Mouse (Mus musculus): ENCODE measurements around the gene Lypla2.

- TF ChIP-seq POLR2A (IDR thresholded peaks at IDR 0.05; ENCODE audit: borderline replicate concordance, extremely low read depth, insufficient read depth, insufficient read length, poor library complexity, severe bottlenecking): no peak
- TF ChIP-seq CTCF (IDR thresholded peaks at IDR 0.05; ENCODE audit: borderline replicate concordance, extremely low read depth, insufficient read depth, insufficient read length): no peak
Measured at GRCm38 (mm10) chr4:135984556-135984955, 12.1 kb upstream of the Lypla2 start.

Data from brain, embryonic 14.5 days (tissue).